Mouse (Mus musculus): ENCODE data around the gene Gzmn. TPM values are rescaled to one million over a fixed set of nuclear protein-coding genes. Genes with fewer than 3 reads are reported as not detected.
"Not testable (repeated sequence)": the region's sequence is repeated elsewhere in the genome, so short reads cannot be mapped to it uniquely, and the experiment has no call there.

Gene Gzmn
- polyA plus RNA-seq (2016; fragmentation: Nextera tagmentation; extraction: Ambion mirVana): not detected in 2 replicates

DNA sequence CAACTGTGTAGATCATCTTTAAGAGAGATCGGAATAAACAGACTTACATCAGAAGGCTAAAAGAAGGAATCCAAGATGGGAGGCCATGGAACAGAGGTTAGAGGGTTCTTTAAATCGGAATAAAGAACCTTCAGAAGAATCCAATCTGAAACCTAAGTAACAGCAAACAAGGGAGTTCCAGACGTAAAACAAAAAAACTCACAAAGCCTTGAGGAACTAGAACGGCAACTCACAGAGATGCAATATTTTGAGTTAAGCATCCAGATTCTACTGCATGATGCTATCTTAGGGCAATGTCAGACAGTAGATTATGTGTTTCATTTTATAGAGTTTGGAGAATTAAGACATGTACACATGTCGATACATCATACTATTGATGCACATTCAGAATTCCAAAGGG is at the start of gene Gzmn:
Gene Gzmn (minus strand): TSS at position 101 of the 400 bp plus-strand sequence.
- Histone ChIP-seq H3K4me1 (no peaks in the 10 kb centered on the region), H3K36me3 (no peaks in the 10 kb centered on the region), H3K27ac (no peak within 1 kb of the TSS), H3K4me3 (no peak within 1 kb of the TSS), H3K27me3 (ENCODE audit: insufficient read depth, poor library complexity, severe bottlenecking) (0 out of 2 replicates have a peak, but pooled peaks cover 5% of the 10 kb centered on the region), H3K9me3 (no peaks in the 10 kb centered on the region)
- WGBS: 89% methylated on average over 5 of the region's 5 CpGs
- DNase-seq (ENCODE audit: low spot score): no peak

DNA sequence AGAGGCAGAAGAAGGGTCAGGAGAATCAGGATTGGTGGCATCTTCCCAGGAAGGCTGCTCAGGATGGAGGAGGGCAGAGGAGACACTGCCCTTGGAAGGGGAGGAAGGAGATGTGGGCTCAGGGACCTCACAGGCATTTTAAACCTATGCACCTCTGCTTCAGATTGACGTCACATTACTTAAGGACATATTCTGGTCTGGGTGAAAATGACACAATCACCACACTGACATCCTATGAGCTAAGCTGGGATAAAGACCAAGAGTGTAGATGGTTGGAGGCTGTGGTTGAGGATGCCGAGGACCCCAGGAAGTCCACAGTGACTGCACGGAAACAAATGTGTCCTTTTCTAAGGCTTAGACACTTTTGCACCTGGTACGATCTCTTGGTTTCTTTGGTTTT is 36.9 kb upstream of the Gzmn start, which contains the start of gene Gzmf:
Gene Gzmf (minus strand): TSS at position 101 of the 400 bp plus-strand sequence.
- Histone ChIP-seq H3K27ac (no peak within 1 kb of the TSS), H3K9me3 (no peaks in the 10 kb centered on the region), H3K36me3 (no peaks in the 10 kb centered on the region), H3K27me3 (ENCODE audit: insufficient read depth, poor library complexity, severe bottlenecking) (no peaks in the 10 kb centered on the region), H3K4me1 (no peaks in the 10 kb centered on the region), H3K4me3 (no peak within 1 kb of the TSS)
- whole genome bisulfite sequencing: 80% methylated on average over 4 of the region's 4 CpGs
- DNase-seq (ENCODE audit: low spot score): no peak

- Histone ChIP-seq H3K27ac (no peak overlapping the region), H3K9me3 (no peaks in the 10 kb centered on the region), H3K4me1 (no peaks in the 10 kb centered on the region), H3K27me3 (ENCODE audit: insufficient read depth, poor library complexity, severe bottlenecking) (0 out of 2 replicates have a peak, but pooled peaks cover 3% of the 10 kb centered on the region), H3K4me3 (no peak overlapping the region), H3K36me3 (no peaks in the 10 kb centered on the region)
- DNase-seq (ENCODE audit: low spot score): no peak
- WGBS: 78% methylated on average over 1 of the region's 1 CpGs
Measured at GRCm38 (mm10) chr14:56205613-56206012, 31.2 kb upstream of the Gzmn start.

DNA sequence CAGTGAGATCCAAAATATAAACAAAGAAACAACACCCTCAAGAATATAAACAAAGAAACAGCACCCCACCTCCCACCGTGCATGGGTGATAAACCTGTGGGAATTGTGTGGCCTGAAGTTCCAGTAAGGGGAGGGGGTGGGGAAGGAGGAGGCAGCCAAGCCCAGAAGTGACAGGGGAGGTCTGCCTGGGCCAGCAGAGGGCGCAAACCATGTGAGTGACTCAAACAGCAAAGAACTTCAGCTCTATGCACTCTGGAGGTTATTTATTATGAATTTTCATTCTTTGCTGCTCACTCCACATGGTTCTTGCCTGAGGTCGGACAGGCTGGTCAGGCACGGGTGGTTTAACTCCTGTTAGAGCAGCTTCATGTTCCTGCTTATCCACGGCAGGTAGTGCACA is 30.6 kb upstream of the Gzmn start:
- 31% methylated on average over 5 of the region's 5 CpGs for WGBS
- not testable (repeated sequence) for DNase-seq (ENCODE audit: low spot score); H3K36me3 ChIP-seq; H3K4me3 ChIP-seq; H3K9me3 ChIP-seq; H3K27ac ChIP-seq; H3K4me1 ChIP-seq; H3K27me3 ChIP-seq (ENCODE audit: insufficient read depth, poor library complexity, severe bottlenecking)

GRCm38 (mm10) chr14:56203975-56204374 is 29.6 kb upstream of the Gzmn start:
- WGBS: 13% methylated on average over 2 of the region's 2 CpGs
- 0 out of 2 replicates have a peak, but pooled peaks cover 3% of the 10 kb centered on the region for H3K27me3 ChIP-seq (ENCODE audit: insufficient read depth, poor library complexity, severe bottlenecking)

GRCm38 (mm10) chr14:56186946-56187345 is 12.5 kb upstream of the Gzmn start:
- Histone ChIP-seq H3K4me1 (no peaks in the 10 kb centered on the region), H3K27me3 (ENCODE audit: insufficient read depth, poor library complexity, severe bottlenecking) (no peaks in the 10 kb centered on the region), H3K4me3 (no peak overlapping the region), H3K36me3 (no peaks in the 10 kb centered on the region), H3K9me3 (no peaks in the 10 kb centered on the region), H3K27ac (no peak overlapping the region)
- WGBS: 56% methylated on average over 6 of the region's 6 CpGs
- DNase-seq (ENCODE audit: low spot score): peak; percentile 74

More at GRCm38 (mm10) chr14:56203975-56204374, 29.6 kb upstream of the Gzmn start:
- H3K27ac ChIP-seq: no peak overlapping the region
- no peak for DNase-seq (ENCODE audit: low spot score)
- H3K4me3 ChIP-seq: no peak overlapping the region
- no peaks in the 10 kb centered on the region for H3K9me3 ChIP-seq
- no peaks in the 10 kb centered on the region for H3K36me3 ChIP-seq
- H3K4me1 ChIP-seq: no peaks in the 10 kb centered on the region

DNA sequence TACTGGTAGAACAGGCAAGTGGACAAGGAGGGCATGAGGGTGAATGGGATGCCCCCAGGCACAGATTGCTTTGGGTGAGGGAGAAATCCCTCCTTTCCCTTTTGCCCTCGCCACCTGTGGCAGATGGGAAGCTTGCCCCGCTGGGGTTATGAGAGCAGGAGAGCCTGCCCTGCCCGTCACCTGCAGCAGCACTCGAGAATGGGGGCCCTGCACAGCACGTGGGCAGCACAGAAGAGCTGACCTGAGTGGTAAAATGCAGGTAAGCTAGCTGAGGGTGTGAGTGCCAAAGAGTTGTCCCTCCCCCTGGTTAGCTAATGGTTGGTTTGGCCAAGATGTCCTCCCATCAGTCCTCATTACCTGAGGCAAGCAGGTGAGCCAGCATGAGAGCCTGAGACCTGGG is 12.1 kb upstream of the Gzmn start:
- no peak overlapping the region for H3K4me3 ChIP-seq
- DNase-seq (ENCODE audit: low spot score): peak; percentile 64
- WGBS: 82% methylated on average over 5 of the region's 5 CpGs
- H3K4me1 ChIP-seq: no peaks in the 10 kb centered on the region
- no peak overlapping the region for H3K27ac ChIP-seq
- H3K36me3 ChIP-seq: no peaks in the 10 kb centered on the region
- H3K9me3 ChIP-seq: no peaks in the 10 kb centered on the region
- H3K27me3 ChIP-seq (ENCODE audit: insufficient read depth, poor library complexity, severe bottlenecking): no peaks in the 10 kb centered on the region

- WGBS: 28% methylated on average over 8 of the region's 8 CpGs
- not testable (repeated sequence) for H3K27me3 ChIP-seq (ENCODE audit: insufficient read depth, poor library complexity, severe bottlenecking); H3K36me3 ChIP-seq; H3K9me3 ChIP-seq; H3K27ac ChIP-seq; H3K4me1 ChIP-seq; H3K4me3 ChIP-seq
- peak; percentile 79 for DNase-seq (ENCODE audit: low spot score)
Measured at GRCm38 (mm10) chr14:56177651-56178050, 3.3 kb upstream of the Gzmn start.

DNA sequence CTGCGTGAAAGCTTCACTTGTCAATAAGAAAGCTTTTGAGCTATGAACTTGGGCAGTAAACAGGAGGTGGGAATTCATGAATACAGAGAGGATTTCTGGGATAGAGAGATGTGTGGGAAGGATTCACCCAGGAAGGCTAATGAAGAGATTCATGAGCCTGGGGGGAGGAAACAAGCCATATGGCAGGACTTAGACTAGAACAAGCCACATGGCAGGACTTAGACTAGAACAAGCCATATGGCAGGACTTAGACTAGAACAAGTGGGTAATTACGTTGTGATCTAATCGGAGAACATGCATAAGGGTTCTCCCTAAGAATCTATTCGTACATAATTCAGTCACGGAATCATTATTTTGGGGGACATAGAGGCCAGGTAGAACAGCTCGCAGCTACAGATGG is 1.0 kb downstream of the Gzmn start:
- H3K9me3 ChIP-seq: no peaks in the 10 kb centered on the region
- 0 out of 2 replicates have a peak, but pooled peaks cover 5% of the 10 kb centered on the region for H3K27me3 ChIP-seq (ENCODE audit: insufficient read depth, poor library complexity, severe bottlenecking)
- H3K4me3 ChIP-seq: no peak overlapping the region
- H3K4me1 ChIP-seq: no peaks in the 10 kb centered on the region
- no peaks in the 10 kb centered on the region for H3K36me3 ChIP-seq
- H3K27ac ChIP-seq: no peak overlapping the region
- WGBS: 88% methylated on average over 6 of the region's 6 CpGs
- no peak for DNase-seq (ENCODE audit: low spot score)

DNA sequence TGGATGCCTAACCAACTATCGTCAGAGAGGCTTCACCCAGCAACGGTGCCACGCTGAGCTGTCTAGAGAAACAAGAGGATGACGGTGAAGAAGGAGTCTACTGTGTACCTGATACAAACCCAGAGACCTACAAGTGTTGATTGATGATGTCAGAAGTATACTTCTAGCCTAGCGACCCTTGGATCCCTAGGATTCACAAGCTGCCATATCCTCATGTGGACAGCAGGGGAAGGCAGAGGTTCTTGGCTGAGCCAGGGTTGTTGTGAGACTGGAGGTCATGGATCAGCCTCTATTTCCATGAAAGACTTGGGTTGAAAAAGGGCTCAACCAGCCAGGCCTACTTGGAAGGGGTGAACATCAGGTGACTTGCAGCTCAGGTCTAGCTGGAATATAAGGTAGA is 1.7 kb downstream of the Gzmn start:
- Histone ChIP-seq H3K4me1 (no peaks in the 10 kb centered on the region), H3K9me3 (no peaks in the 10 kb centered on the region), H3K4me3 (no peak overlapping the region), H3K36me3 (no peaks in the 10 kb centered on the region), H3K27me3 (ENCODE audit: insufficient read depth, poor library complexity, severe bottlenecking) (0 out of 2 replicates have a peak, but pooled peaks cover 5% of the 10 kb centered on the region), H3K27ac (no peak overlapping the region)
- WGBS: 81% methylated on average over 5 of the region's 5 CpGs
- no peak for DNase-seq (ENCODE audit: low spot score)

- Histone ChIP-seq H3K9me3 (no peaks in the 10 kb centered on the region), H3K27ac (no peak overlapping the region), H3K4me1 (no peaks in the 10 kb centered on the region), H3K36me3 (no peaks in the 10 kb centered on the region), H3K4me3 (no peak overlapping the region), H3K27me3 (ENCODE audit: insufficient read depth, poor library complexity, severe bottlenecking) (0 out of 2 replicates have a peak, but pooled peaks cover 5% of the 10 kb centered on the region)
- 71% methylated on average over 6 of the region's 6 CpGs for WGBS
- no peak for DNase-seq (ENCODE audit: low spot score)
Measured at GRCm38 (mm10) chr14:56168009-56168408, 6.4 kb downstream of the Gzmn start.

DNA sequence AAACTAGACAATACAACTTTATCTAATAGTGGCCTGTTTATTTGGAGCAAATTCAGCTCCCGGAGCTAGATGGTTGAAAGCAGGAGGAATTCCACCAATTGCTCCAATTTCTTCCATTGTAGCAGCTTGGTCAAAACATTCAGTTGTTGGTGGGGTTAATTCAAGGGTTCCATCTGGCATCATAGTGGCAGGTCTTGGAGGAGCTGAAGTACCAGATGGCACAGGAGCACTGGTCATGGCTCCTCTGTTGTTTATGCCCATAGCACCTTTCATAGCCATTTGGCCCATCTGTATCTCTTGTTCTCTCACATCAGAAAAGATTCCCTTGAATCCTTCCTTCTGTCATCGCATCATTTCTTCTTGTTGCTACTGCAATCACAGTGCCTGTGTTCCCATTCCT is 12.3 kb downstream of the Gzmn start:
- H3K4me3 ChIP-seq: no peak overlapping the region
- H3K27me3 ChIP-seq (ENCODE audit: insufficient read depth, poor library complexity, severe bottlenecking): no peaks in the 10 kb centered on the region
- no peaks in the 10 kb centered on the region for H3K4me1 ChIP-seq
- no peaks in the 10 kb centered on the region for H3K36me3 ChIP-seq
- DNase-seq (ENCODE audit: low spot score): no peak
- WGBS: 76% methylated on average over 2 of the region's 2 CpGs
- H3K27ac ChIP-seq: no peak overlapping the region
- H3K9me3 ChIP-seq: no peaks in the 10 kb centered on the region

- not testable (repeated sequence) for H3K9me3 ChIP-seq; DNase-seq (ENCODE audit: low spot score); H3K36me3 ChIP-seq; H3K4me1 ChIP-seq; H3K4me3 ChIP-seq; H3K27ac ChIP-seq; H3K27me3 ChIP-seq (ENCODE audit: insufficient read depth, poor library complexity, severe bottlenecking)
- WGBS: 68% methylated on average over 2 of the region's 2 CpGs
Measured at GRCm38 (mm10) chr14:56159479-56159878, 14.9 kb downstream of the Gzmn start, which contains the start of gene Gzmg. TSS of gene Gzmg (minus strand) at chr14:56159579.

GRCm38 (mm10) chr14:56155340-56155739 is 19.1 kb downstream of the Gzmn start:
- no peak overlapping the region for H3K27ac ChIP-seq
- no peaks in the 10 kb centered on the region for H3K9me3 ChIP-seq
- no peak overlapping the region for H3K4me3 ChIP-seq
- no peaks in the 10 kb centered on the region for H3K27me3 ChIP-seq (ENCODE audit: insufficient read depth, poor library complexity, severe bottlenecking)
- H3K36me3 ChIP-seq: no peaks in the 10 kb centered on the region
- H3K4me1 ChIP-seq: no peaks in the 10 kb centered on the region
- DNase-seq (ENCODE audit: low spot score): no peak
- WGBS: 62% methylated on average over 2 of the region's 2 CpGs

All from heart, embryonic 10.5 days (tissue).